Mouse (Mus musculus) MEL (cell line): ENCODE data around the gene Nav1. TPM values are rescaled to one million over a fixed set of nuclear protein-coding genes. Genes with fewer than 3 reads are reported as not detected.

Experiments
- DNase-seq: peaks from one replicate; pipeline ENCODE4 v3.0.0; 2011; ENCODE audit warnings: low read depth, low spot score
- H3K27ac ChIP-seq: 2 replicates; pipeline ENCODE4 v1.5.1; 2012; ENCODE audit warnings: low read depth, mild to moderate bottlenecking, control low read depth, low read length, moderate library complexity; ENCODE audit not compliant: control insufficient read depth
- H3K27me3 ChIP-seq, 2 experiments: fragments of 150-350 bp in 1 of 2; sonication (generic) in 1 of 2; 2 replicates each; pipeline ENCODE4 v1.6.1; 2012; ENCODE audit warnings: low read length in 2 of 2, mild to moderate bottlenecking in 2 of 2, improper control_type of control experiment in 1 of 2, moderate library complexity in 1 of 2; ENCODE audit not compliant: insufficient read depth in 2 of 2, control insufficient read depth in 1 of 2
- H3K36me3 ChIP-seq, 2 experiments: 2 replicates each; pipeline ENCODE4 v1.6.1; 2012 to 2014; ENCODE audit warnings: low read length in 2 of 2, improper control_type of control experiment in 1 of 2, inconsistent platforms in 1 of 2, mild to moderate bottlenecking in 1 of 2; ENCODE audit not compliant: insufficient read depth in 2 of 2, control insufficient read depth in 1 of 2
- H3K4me1 ChIP-seq, 2 experiments: fragments of 150-350 bp in 1 of 2; sonication (generic) in 1 of 2; 2 replicates each; pipeline ENCODE4 v1.6.1; 2012; ENCODE audit warnings: low read length in 2 of 2, improper control_type of control experiment in 1 of 2, mild to moderate bottlenecking in 1 of 2; ENCODE audit not compliant: insufficient read depth in 2 of 2, control insufficient read depth in 1 of 2
- H3K4me3 ChIP-seq, 2 experiments: fragments of 150-350 bp in 1 of 2; sonication (generic) in 1 of 2; 2 replicates each; pipeline ENCODE4 v1.5.1; 2012; ENCODE audit warnings: low read depth in 2 of 2, low read length in 2 of 2, mild to moderate bottlenecking in 2 of 2, moderate library complexity in 2 of 2, control low read depth in 1 of 2, improper control_type of control experiment in 1 of 2; ENCODE audit not compliant: control insufficient read depth in 1 of 2, insufficient read depth in 1 of 2
- H3K79me2 ChIP-seq: 2 replicates; pipeline ENCODE4 v1.6.1; 2012; ENCODE audit warnings: mild to moderate bottlenecking, low read length, moderate library complexity; ENCODE audit not compliant: control insufficient read depth, poor library complexity, insufficient read depth
- H3K9ac ChIP-seq: 2 replicates; pipeline ENCODE4 v1.6.1; 2012; ENCODE audit warnings: low read depth, mild to moderate bottlenecking, control low read depth, low read length, moderate library complexity; ENCODE audit not compliant: control insufficient read depth, poor library complexity, severe bottlenecking
- H3K9me3 ChIP-seq: fragments of 150-350 bp; sonication (generic); replicated peaks from 2 replicates; pipeline ENCODE4 v1.6.1; 2012; ENCODE audit warnings: mild to moderate bottlenecking, low read length, improper control_type of control experiment, moderate library complexity; ENCODE audit not compliant: insufficient read depth
- BHLHE40 ChIP-seq: IDR thresholded peaks from 2 replicates; pipeline ENCODE4 v1.6.1; 2012; ENCODE audit warnings: low read depth, mild to moderate bottlenecking, inconsistent platforms, low read length, improper control_type of control experiment, borderline replicate concordance
- ELF1 ChIP-seq: IDR thresholded peaks from 2 replicates; pipeline ENCODE4 v1.6.1; 2014; ENCODE audit warnings: low read depth, mild to moderate bottlenecking, inconsistent platforms, low read length, improper control_type of control experiment, moderate library complexity
- EP300 ChIP-seq, 2 experiments: IDR thresholded peaks; 2 replicates each; pipeline ENCODE4 v1.6.1; 2011; ENCODE audit warnings: improper control_type of control experiment in 2 of 2, low read length in 2 of 2, low read depth in 1 of 2, mild to moderate bottlenecking in 1 of 2
- ETS1 ChIP-seq: IDR thresholded peaks from 2 replicates; pipeline ENCODE4 v1.6.1; 2012; ENCODE audit warnings: low read depth, mild to moderate bottlenecking, inconsistent platforms, low read length, improper control_type of control experiment, moderate library complexity
- HCFC1 ChIP-seq: IDR thresholded peaks from 2 replicates; pipeline ENCODE4 v1.6.1; 2012; ENCODE audit warnings: low read depth, mild to moderate bottlenecking, inconsistent platforms, low read length, improper control_type of control experiment, moderate library complexity
- KAT2A ChIP-seq: conservative IDR thresholded peaks from 2 replicates; pipeline ENCODE4 v1.6.1; 2012; ENCODE audit warnings: low read depth, low read length, improper control_type of control experiment, inconsistent platforms
- MAFK ChIP-seq: IDR thresholded peaks from 2 replicates; pipeline ENCODE4 v1.6.1; 2011; ENCODE audit warnings: low read depth, mild to moderate bottlenecking, low read length, improper control_type of control experiment, borderline replicate concordance
- MAZ ChIP-seq: IDR thresholded peaks from 2 replicates; pipeline ENCODE4 v1.6.1; 2012; ENCODE audit warnings: low read depth, mild to moderate bottlenecking, inconsistent platforms, low read length, improper control_type of control experiment
- MEF2A ChIP-seq: IDR thresholded peaks from 2 replicates; pipeline ENCODE4 v1.6.1; 2014; ENCODE audit warnings: low read depth, mild to moderate bottlenecking, inconsistent platforms, low read length, improper control_type of control experiment; ENCODE audit not compliant: poor library complexity, insufficient replicate concordance, severe bottlenecking; ENCODE audit errors: extremely low read depth
- MXI1 ChIP-seq: IDR thresholded peaks from 2 replicates; pipeline ENCODE4 v1.6.1; 2011; ENCODE audit warnings: mild to moderate bottlenecking, low read depth, low read length, improper control_type of control experiment
- MYB ChIP-seq: IDR thresholded peaks from 2 replicates; pipeline ENCODE4 v1.6.1; 2011; ENCODE audit warnings: mild to moderate bottlenecking, low read depth, low read length, improper control_type of control experiment
- NRF1 ChIP-seq: IDR thresholded peaks from 2 replicates; pipeline ENCODE4 v1.6.1; 2014; ENCODE audit warnings: low read depth, mild to moderate bottlenecking, inconsistent platforms, low read length, improper control_type of control experiment, moderate library complexity; ENCODE audit not compliant: poor library complexity, insufficient read depth, severe bottlenecking
- POLR2A ChIP-seq, 2 experiments: IDR thresholded peaks; 2 replicates each; pipeline ENCODE4 v1.6.1; 2011 to 2012; ENCODE audit warnings: low read length in 2 of 2, mild to moderate bottlenecking in 2 of 2, control low read depth in 1 of 2, improper control_type of control experiment in 1 of 2, low read depth in 1 of 2, moderate library complexity in 1 of 2; ENCODE audit not compliant: control insufficient read depth in 1 of 2, insufficient read depth in 1 of 2, poor library complexity in 1 of 2
- POLR2AphosphoS5 ChIP-seq: IDR thresholded peaks from 2 replicates; pipeline ENCODE4 v1.6.1; 2012; ENCODE audit warnings: low read depth, borderline replicate concordance, mild to moderate bottlenecking, inconsistent platforms, low read length, moderate library complexity, mixed read lengths
- SIN3A ChIP-seq: IDR thresholded peaks from 2 replicates; pipeline ENCODE4 v1.6.1; 2012; ENCODE audit warnings: low read length, improper control_type of control experiment, inconsistent platforms
- TAL1 ChIP-seq: IDR thresholded peaks from 2 replicates; pipeline ENCODE4 v1.6.1; 2012; ENCODE audit warnings: mild to moderate bottlenecking, inconsistent platforms, low read length, moderate library complexity, mixed read lengths
- TBP ChIP-seq: IDR thresholded peaks from 2 replicates; pipeline ENCODE4 v1.8.0; 2011; ENCODE audit warnings: low read depth, low read length, improper control_type of control experiment
- TCF12 ChIP-seq: IDR thresholded peaks from 2 replicates; pipeline ENCODE4 v1.6.1; 2014; ENCODE audit warnings: low read depth, mild to moderate bottlenecking, inconsistent platforms, low read length, improper control_type of control experiment, moderate library complexity
- USF1 ChIP-seq: IDR thresholded peaks from 2 replicates; pipeline ENCODE4 v1.6.1; 2014; ENCODE audit warnings: low read depth, mild to moderate bottlenecking, inconsistent platforms, low read length, improper control_type of control experiment, moderate library complexity
- ZC3H11A ChIP-seq: IDR thresholded peaks from 2 replicates; pipeline ENCODE4 v1.6.1; 2012; ENCODE audit warnings: low read depth, mild to moderate bottlenecking, inconsistent platforms, low read length, improper control_type of control experiment
- ZMIZ1 ChIP-seq: IDR thresholded peaks from 2 replicates; pipeline ENCODE4 v1.6.1; 2012; ENCODE audit warnings: low read depth, mild to moderate bottlenecking, inconsistent platforms, low read length, improper control_type of control experiment, moderate library complexity
- ZNF384 ChIP-seq: IDR thresholded peaks from 2 replicates; pipeline ENCODE4 v1.6.1; 2012; ENCODE audit warnings: low read depth, mild to moderate bottlenecking, inconsistent platforms, low read length, improper control_type of control experiment
- polyA plus RNA-seq, 2 experiments: library from polyadenylated mRNA; stranded (reverse) in 1 of 2; unstranded in 1 of 2; fragments of >175 nt in 1 of 2; fragments of >200 nt in 1 of 2; gene quantifications; 2 replicates each; pipeline versions ENCODE4 v1.2.1 to v1.2.4; 2012; ENCODE audit warnings: low replicate concordance in 2 of 2, low read depth in 1 of 2; ENCODE audit not compliant: insufficient read length in 2 of 2, insufficient read depth in 1 of 2, missing spikeins in 1 of 2
- total RNA-seq: library from RNA; depleted of rRNA; stranded (reverse); fragments of 300-350 nt; gene quantifications from 2 replicates; pipeline ENCODE4 v1.2.3, GENCODE M21; 2012

The Nav1 gene
- total and polyA plus RNA-seq, 3 experiments, result 0.89 to 9.6 TPM; not detected in 1

DNA sequence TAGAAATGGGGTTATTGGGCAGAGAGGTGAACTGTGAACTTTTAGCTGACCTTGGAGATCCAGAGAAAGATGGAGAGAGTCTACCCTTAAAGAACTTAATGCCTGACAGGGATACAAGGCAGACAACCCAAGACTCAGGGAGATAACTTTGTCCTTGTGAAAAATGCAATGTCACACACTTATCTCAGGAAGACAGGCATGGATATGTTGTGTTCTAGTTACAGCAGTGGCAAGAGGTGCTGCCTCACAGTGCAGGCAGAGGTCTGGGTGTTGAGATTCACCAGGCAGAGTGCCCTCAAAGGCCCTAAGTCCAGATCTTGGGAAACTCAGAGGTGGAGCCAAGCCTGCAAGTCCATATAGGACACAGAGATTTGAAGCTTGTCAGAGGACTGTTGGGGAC is 20.2 kb downstream of the Nav1 start:
- no peak overlapping the region for H3K9ac ChIP-seq
- DNase-seq, result peak; percentile 32
- H3K4me1 ChIP-seq, result peaks cover 0 to 2% of the 10 kb centered on the region in 2 experiments; a peak in 2 of 4 replicates
- no peaks in the 10 kb centered on the region for H3K79me2 ChIP-seq
- H3K4me3 ChIP-seq, result no peak overlapping the region
- TF ChIP-seq MYB (no peak), EP300 (IDR thresholded peaks at IDR 0.05; ENCODE audit: low read depth in 1 of 2, low read length in 2 of 2) (peak; percentile 43 to 63; a peak in 1 of 4 replicates), ELF1 (no peak), TAL1 (peak; percentile 31), TCF12 (peak; percentile 67; the same call in 1 of the 2 replicates), ETS1 (peak; percentile 29; the same call in 1 of the 2 replicates), HCFC1 (no peak)
- TF ChIP-seq, all 39 proteins: peak for 4
- Histone ChIP-seq H3K9me3 (no peaks in the 10 kb centered on the region), H3K27ac (peak overlapping the region; percentile 16; the same call in 1 of the 2 replicates), H3K36me3 (no peaks in the 10 kb centered on the region), H3K27me3 (no peaks in the 10 kb centered on the region)

DNA sequence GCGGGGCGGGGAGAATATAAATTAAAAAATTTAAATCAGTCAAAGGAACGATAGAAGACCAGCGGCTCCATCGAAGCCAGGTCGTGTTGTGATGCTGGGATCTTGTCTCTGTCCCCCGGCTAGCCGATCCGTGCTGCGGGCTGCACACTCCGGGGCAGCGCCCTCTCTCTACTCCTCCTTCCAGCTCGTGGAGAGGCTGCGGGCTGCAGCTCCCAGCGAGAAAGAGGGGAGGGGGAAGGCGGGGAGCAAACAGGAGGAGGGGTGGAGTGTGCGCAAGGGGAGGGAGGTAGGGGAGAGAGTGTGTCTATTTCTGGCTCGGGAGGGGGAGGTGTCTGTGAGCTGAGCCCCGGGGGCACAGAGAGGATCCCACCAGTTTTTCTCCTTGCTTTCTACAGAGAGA is 21.5 kb downstream of the Nav1 start:
- Histone ChIP-seq H3K27me3 (no peaks in the 10 kb centered on the region), H3K4me3 (no peak overlapping the region), H3K79me2 (no peaks in the 10 kb centered on the region), H3K27ac (no peak overlapping the region), H3K9me3 (no peaks in the 10 kb centered on the region), H3K9ac (no peak overlapping the region), H3K36me3 (no peaks in the 10 kb centered on the region), H3K4me1 (peaks cover 0 to 2% of the 10 kb centered on the region in 2 experiments; a peak in 2 of 4 replicates)
- no peak for DNase-seq
- TF ChIP-seq USF1, result no peak
- TF ChIP-seq POLR2AphosphoS5, result no peak
- no peak for TF ChIP-seq MEF2A
- no peak for TF ChIP-seq MAZ
- TF ChIP-seq ETS1, result no peak
- no peak for TF ChIP-seq ZC3H11A
- TF ChIP-seq NRF1, result no peak
- no peak for TF ChIP-seq TCF12
- TF ChIP-seq ZNF384, result no peak
- TF ChIP-seq TBP, result no peak
- no peak for TF ChIP-seq ELF1
- no peak for TF ChIP-seq ZMIZ1
- no peak for TF ChIP-seq MXI1
- no peak for TF ChIP-seq EP300 (IDR thresholded peaks at IDR 0.05; ENCODE audit: low read depth in 1 of 2, low read length in 2 of 2)
- TF ChIP-seq POLR2A (IDR thresholded peaks at IDR 0.05; ENCODE audit: control insufficient read depth in 1 of 2, insufficient read depth in 1 of 2, low read depth in 1 of 2, low read length in 2 of 2, poor library complexity in 1 of 2), result no peak
- TF ChIP-seq KAT2A, result no peak
- TF ChIP-seq MAFK, result no peak
- TF ChIP-seq BHLHE40, result no peak
- TF ChIP-seq SIN3A, result no peak
